Mouse (Mus musculus) liver, embryonic 11.5 days (tissue): ENCODE data around the gene Sh2d3c. TPM values are rescaled to one million over a fixed set of nuclear protein-coding genes. Genes with fewer than 3 reads are reported as not detected.

Experiments used
- ATAC-seq: fragments of 200-750 bp; cut with Nextera tagmentation; replicated peaks from 2 replicates; pipeline ENCODE4 v1.8.0; 2017; ENCODE audit warnings: moderate number of reproducible peaks, mild to moderate bottlenecking, moderate TSS enrichment, moderate library complexity; ENCODE audit not compliant: low FRiP score
- DNase-seq: peaks from one replicate; pipeline ENCODE4 v3.0.0-alpha.2; 2017; ENCODE audit warnings: low spot score
- H3K27ac ChIP-seq: fragments of 300-500 bp; sonication (generic); 2 replicates; pipeline ENCODE4 v1.5.1; 2014; ENCODE audit warnings: mild to moderate bottlenecking, low read depth, low read length, control low read depth
- H3K27me3 ChIP-seq: fragments of 300-500 bp; sonication (generic); replicated peaks from 2 replicates; pipeline ENCODE4 v1.6.1; 2014; ENCODE audit warnings: low read length, mixed read lengths; ENCODE audit not compliant: control insufficient read depth, insufficient read depth
- H3K36me3 ChIP-seq: fragments of 300-500 bp; sonication (generic); 2 replicates; pipeline ENCODE4 v1.6.1; 2014; ENCODE audit warnings: mild to moderate bottlenecking, low read length, moderate library complexity, mixed read lengths; ENCODE audit not compliant: control insufficient read depth, insufficient read depth
- H3K4me1 ChIP-seq: fragments of 300-500 bp; sonication (generic); replicated peaks from 2 replicates; pipeline ENCODE4 v1.6.1; 2014; ENCODE audit warnings: low read length, mixed read lengths; ENCODE audit not compliant: control insufficient read depth, insufficient read depth
- H3K4me2 ChIP-seq: fragments of 300-500 bp; sonication (generic); 2 replicates; pipeline ENCODE4 v1.6.1; 2014; ENCODE audit warnings: mild to moderate bottlenecking, control low read depth, moderate library complexity
- H3K4me3 ChIP-seq: fragments of 300-500 bp; sonication (generic); 2 replicates; pipeline ENCODE4 v1.5.1; 2014; ENCODE audit warnings: low read depth, low read length, control low read depth
- H3K9ac ChIP-seq: fragments of 300-500 bp; sonication (generic); 2 replicates; pipeline ENCODE4 v1.6.1; 2014; ENCODE audit warnings: low read depth, low read length, control low read depth
- H3K9me3 ChIP-seq: fragments of 300-500 bp; sonication (generic); 2 replicates; pipeline ENCODE4 v1.6.1; 2016; ENCODE audit warnings: low read length, inconsistent platforms, mixed read lengths; ENCODE audit not compliant: control insufficient read depth
- WGBS: fragments of 180-500 bp; shearing (Covaris S2); extraction: QIAGEN DNeasy Blood & Tissue Kit; methylation state at CpG from one replicate; pipeline ENCODE4 v1.1.7; 2014; 5-methylcytosine and 5-hydroxymethylcytosine counted together
- polyA plus RNA-seq: library from polyadenylated mRNA; unstranded; fragments of >200 nt; fragmentation: Nextera tagmentation; extraction: Ambion mirVana; gene quantifications from 2 replicates; pipeline ENCODE4 v1.2.1, GENCODE M21; 2014

Gene Sh2d3c
- polyA plus RNA-seq, 1 experiment from 2014 or later: 13.4 TPM

GRCm38 (mm10) chr2:32744272-32744982 is 23.6 kb downstream of the Sh2d3c start:
- Histone ChIP-seq H3K27ac (no peak overlapping the region), H3K9ac (no peak overlapping the region), H3K4me3 (no peak overlapping the region), H3K36me3 (peaks cover 6% of the 10 kb centered on the region; the same call in 1 of the 2 replicates), H3K4me2 (no peak overlapping the region), H3K9me3 (no peaks in the 10 kb centered on the region), H3K27me3 (peaks cover 22% of the 10 kb centered on the region), H3K4me1 (peaks cover 8% of the 10 kb centered on the region)
- DNase-seq (no peak), ATAC-seq (no peak)
- 74% methylated on average over 15 of the region's 15 CpGs for WGBS

GRCm38 (mm10) chr2:32749082-32749481 is 28.2 kb downstream of the Sh2d3c start:
- no peak overlapping the region for H3K27ac ChIP-seq
- no peak overlapping the region for H3K4me2 ChIP-seq
- DNase-seq: no peak
- ATAC-seq: no peak
- no peak overlapping the region for H3K4me3 ChIP-seq
- H3K27me3 ChIP-seq: no peaks in the 10 kb centered on the region
- no peak overlapping the region for H3K9ac ChIP-seq
- WGBS: 90% methylated on average over 16 of the region's 16 CpGs
- no peaks in the 10 kb centered on the region for H3K9me3 ChIP-seq
- H3K36me3 ChIP-seq: peaks cover 2% of the 10 kb centered on the region; the same call in 1 of the 2 replicates
- H3K4me1 ChIP-seq: peaks cover 3% of the 10 kb centered on the region

GRCm38 (mm10) chr2:32750199-32750598 is 29.3 kb downstream of the Sh2d3c start:
- WGBS: 70% methylated on average over 7 of the region's 7 CpGs
- peaks cover 2% of the 10 kb centered on the region; the same call in 1 of the 2 replicates for H3K36me3 ChIP-seq
- ATAC-seq (no peak), DNase-seq (no peak)
- H3K27ac ChIP-seq: no peak overlapping the region
- H3K4me1 ChIP-seq: peaks cover 3% of the 10 kb centered on the region
- H3K9ac ChIP-seq: no peak overlapping the region
- H3K27me3 ChIP-seq: no peaks in the 10 kb centered on the region
- H3K4me2 ChIP-seq: no peak overlapping the region
- H3K9me3 ChIP-seq: no peaks in the 10 kb centered on the region
- H3K4me3 ChIP-seq: no peak overlapping the region

- H3K27ac ChIP-seq: no peak overlapping the region
Measured at GRCm38 (mm10) chr2:32750887-32751664, 30.2 kb downstream of the Sh2d3c start.

GRCm38 (mm10) chr2:32751665-32752033 is 30.8 kb downstream of the Sh2d3c start:
- DNase-seq (no peak), ATAC-seq (no peak)
- no peaks in the 10 kb centered on the region; the same call in 1 of the 2 replicates for H3K36me3 ChIP-seq
- no peaks in the 10 kb centered on the region for H3K27me3 ChIP-seq
- peak overlapping the region; percentile 29; the same call in 1 of the 2 replicates for H3K4me3 ChIP-seq
- H3K4me2 ChIP-seq: peak overlapping the region; percentile 36
- no peak overlapping the region for H3K9ac ChIP-seq
- 45% methylated on average over 10 of the region's 10 CpGs for WGBS
- H3K27ac ChIP-seq: no peak overlapping the region
- H3K9me3 ChIP-seq: no peaks in the 10 kb centered on the region
- H3K4me1 ChIP-seq: peaks cover 3% of the 10 kb centered on the region

More at GRCm38 (mm10) chr2:32750887-32751664, 30.2 kb downstream of the Sh2d3c start:
- no peaks in the 10 kb centered on the region for H3K27me3 ChIP-seq
- ATAC-seq: peak; percentile 66
- H3K4me3 ChIP-seq: peak overlapping the region; percentile 29
- 46% methylated on average over 31 of the region's 31 CpGs for WGBS
- no peaks in the 10 kb centered on the region for H3K9me3 ChIP-seq
- H3K4me1 ChIP-seq: peaks cover 3% of the 10 kb centered on the region
- H3K9ac ChIP-seq: no peak overlapping the region
- H3K4me2 ChIP-seq: peak overlapping the region; percentile 36
- peak; percentile 55 for DNase-seq
- peaks cover under 1% of the 10 kb centered on the region; the same call in 1 of the 2 replicates for H3K36me3 ChIP-seq

GRCm38 (mm10) chr2:32752181-32752580 is 31.3 kb downstream of the Sh2d3c start:
- Histone ChIP-seq H3K9me3 (no peaks in the 10 kb centered on the region), H3K27me3 (no peaks in the 10 kb centered on the region), H3K27ac (no peak overlapping the region), H3K4me2 (peak overlapping the region; percentile 36; the same call in 1 of the 2 replicates), H3K4me1 (peaks cover 3% of the 10 kb centered on the region), H3K36me3 (no peaks in the 10 kb centered on the region; the same call in 1 of the 2 replicates), H3K9ac (no peak overlapping the region), H3K4me3 (no peak overlapping the region)
- no peak for DNase-seq
- ATAC-seq: no peak
- WGBS: 73% methylated on average over 10 of the region's 10 CpGs

GRCm38 (mm10) chr2:32756674-32757055 is 35.8 kb downstream of the Sh2d3c start:
- ATAC-seq (no peak), DNase-seq (no peak)
- peaks cover 8% of the 10 kb centered on the region for H3K36me3 ChIP-seq
- 39% methylated on average over 6 of the region's 6 CpGs for WGBS
- no peaks in the 10 kb centered on the region; the same call in 1 of the 2 replicates for H3K4me1 ChIP-seq
- H3K9ac ChIP-seq: no peak overlapping the region
- peak overlapping the region; percentile 76 for H3K4me2 ChIP-seq
- no peak overlapping the region for H3K27ac ChIP-seq
- no peaks in the 10 kb centered on the region for H3K9me3 ChIP-seq
- H3K27me3 ChIP-seq: no peaks in the 10 kb centered on the region
- H3K4me3 ChIP-seq: peak overlapping the region; percentile 81; the same call in 1 of the 2 replicates

GRCm38 (mm10) chr2:32757056-32757845 is 36.4 kb downstream of the Sh2d3c start, which contains the start of gene Tor2a:
Gene Tor2a (plus strand): TSS chr2:32757234.
- under 1% methylated on average over 65 of the region's 66 CpGs for WGBS
- no peaks in the 10 kb centered on the region for H3K27me3 ChIP-seq
- ATAC-seq: peak; percentile 93
- H3K4me3 ChIP-seq: peak within 1 kb of the TSS; percentile 81
- H3K9ac ChIP-seq: peak within 1 kb of the TSS; percentile 86
- H3K9me3 ChIP-seq: no peaks in the 10 kb centered on the region
- peaks cover 10% of the 10 kb centered on the region for H3K36me3 ChIP-seq
- DNase-seq: peak; percentile 95
- peak within 1 kb of the TSS; percentile 74 for H3K27ac ChIP-seq
- H3K4me1 ChIP-seq: no peaks in the 10 kb centered on the region; the same call in 1 of the 2 replicates
- H3K4me2 ChIP-seq: peak within 1 kb of the TSS; percentile 76
